In the genomic region with DNA sequence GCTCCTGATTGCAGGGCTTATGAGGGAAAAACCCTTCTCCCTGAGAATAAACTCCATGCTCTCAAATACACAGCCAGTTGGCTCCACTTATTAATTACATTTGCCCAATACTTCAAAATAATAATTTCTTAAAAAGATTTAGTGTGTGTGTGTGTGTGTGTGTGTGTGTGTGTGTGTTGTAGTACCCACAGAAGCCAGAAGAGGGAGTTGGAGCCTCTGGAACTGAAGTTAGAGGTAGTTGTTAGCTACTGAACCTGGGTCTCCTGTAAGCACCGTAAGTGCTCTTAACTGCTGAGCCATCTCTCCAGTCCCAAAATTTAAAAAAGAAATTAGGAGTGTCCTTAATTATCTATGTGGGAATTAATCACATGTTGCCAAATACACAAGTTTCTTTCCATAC, we compare ENCODE assay signal across 11 mouse cellular contexts.
A peak's percentile ranks its signal among the peaks of the same experiment; 100 is the strongest.
DNase-seq lines count a peak whose midpoint lies in the region; TF ChIP-seq lines count a peak whose summit lies in the region.
"Had no signal": no experiment of that assay in that cellular context is flagged by ENCODE, and none has a peak within 500 bp of the region (broad histone marks: within the 10 kb centered on the region; RNA-seq: fewer than 3 reads in every experiment).

No protein-coding gene starts in this region.

- TF ChIP-seq CTCF in left cerebral cortex, adult 2 months (IDR thresholded peaks at IDR 0.05) = peak; percentile 34

- DNase-seq in cerebellum, postnatal 14 days = peak; percentile 26 to 55
- no peak for DNase-seq in cerebellum, adult 9-11 months
- no peak for DNase-seq in left cerebral cortex, adult 2 months (ENCODE audit: extremely low spot score in 1 of 2, low spot score in 2 of 2)
- no peak for DNase-seq in left cerebral cortex, adult 8-10 months (ENCODE audit: low spot score in 2 of 2)
- DNase-seq in thymus, postnatal 25 days = peak; percentile 28
- DNase-seq in thymus, postnatal 36 days = no peak
- DNase-seq in adrenal gland, postnatal 4 days (ENCODE audit: low spot score in 2 of 2) = no peak
- DNase-seq in retina, embryonic 14.5 days (ENCODE audit: low spot score) = no peak
- DNase-seq: adrenal gland, postnatal 14 days; cerebellum, adult 11-12 months had no signal

- intact Hi-C loops in left cerebral cortex, adult 2 months (cut with DNase I) = loop anchor here (10.0 kb wide), 1 partner anchor 169 kb away; no protein-coding TSS in a partner anchor

- H3K27ac ChIP-seq in left cerebral cortex, adult 2 months = no peak overlapping the region

- H3K4me3 ChIP-seq in left cerebral cortex, adult 2 months = no peak overlapping the region
- H3K4me3 ChIP-seq: megakaryocyte, embryonic 14.5 days had no signal

Comparison
In these comparisons a context has a peak if more than half of its experiments do, and no peak if none do; other contexts are left out.
1. DNase-seq: peak in cerebellum, postnatal 14 days (2 of 2) and thymus, postnatal 25 days (single experiment); none in cerebellum, adult 9-11 months (single experiment), left cerebral cortex, adult 2 months (0 of 2), left cerebral cortex, adult 8-10 months (0 of 2), thymus, postnatal 36 days (0 of 2), adrenal gland, postnatal 4 days (0 of 2) and retina, embryonic 14.5 days (single experiment).